Mouse (Mus musculus) liver, postnatal 0 days (tissue): ENCODE data around the gene BC107364. TPM values are rescaled to one million over a fixed set of nuclear protein-coding genes. Genes with fewer than 3 reads are reported as not detected.
"Not testable (repeated sequence)": the region's sequence is repeated elsewhere in the genome, so short reads cannot be mapped to it uniquely, and the experiment has no call there.

Source experiments
- ATAC-seq: fragments of 200-750 bp; cut with Nextera tagmentation; 2 replicates; pipeline ENCODE4 v1.8.0; 2017; ENCODE audit warnings: mild to moderate bottlenecking, moderate library complexity
- DNase-seq: peaks from one replicate; pipeline ENCODE4 v3.0.0-alpha.2; 2016
- H3K27ac ChIP-seq: fragments of 300-500 bp; sonication (generic); 2 replicates; pipeline ENCODE4 v1.5.1; 2014; ENCODE audit warnings: antibody characterized with exemption, moderate library complexity, mild to moderate bottlenecking, low read depth
- H3K27me3 ChIP-seq: fragments of 300-500 bp; sonication (generic); 2 replicates; pipeline ENCODE4 v1.6.1; 2014; ENCODE audit warnings: low read length, control low read depth, mixed read lengths; ENCODE audit not compliant: insufficient read depth
- H3K36me3 ChIP-seq: fragments of 300-500 bp; sonication (generic); replicated peaks from 2 replicates; pipeline ENCODE4 v1.6.1; 2014; ENCODE audit warnings: mild to moderate bottlenecking, control low read depth, low read length, moderate library complexity, mixed read lengths; ENCODE audit not compliant: insufficient read depth
- H3K4me1 ChIP-seq: fragments of 300-500 bp; sonication (generic); 2 replicates; pipeline ENCODE4 v1.6.1; 2014; ENCODE audit warnings: antibody characterized with exemption, mild to moderate bottlenecking, control low read depth; ENCODE audit not compliant: insufficient read depth
- H3K4me2 ChIP-seq: fragments of 300-500 bp; sonication (generic); 2 replicates; pipeline ENCODE4 v1.6.1; 2014; ENCODE audit warnings: low read depth, mild to moderate bottlenecking, low read length, moderate library complexity, mixed read lengths
- H3K4me3 ChIP-seq: fragments of 300-500 bp; sonication (generic); 2 replicates; pipeline ENCODE4 v1.5.1; 2014; ENCODE audit warnings: low read depth, low read length
- H3K9ac ChIP-seq: fragments of 300-500 bp; sonication (generic); replicated peaks from 2 replicates; pipeline ENCODE4 v1.6.1; 2014; ENCODE audit warnings: mild to moderate bottlenecking, moderate library complexity
- H3K9me3 ChIP-seq: fragments of 300-500 bp; sonication (generic); 2 replicates; pipeline ENCODE4 v1.6.1; 2016; ENCODE audit warnings: mild to moderate bottlenecking, control low read depth, low read length, mixed read lengths
- CTCF ChIP-seq: sonication (generic); IDR thresholded peaks from 2 replicates; pipeline ENCODE4 v1.5.1; 2016; ENCODE audit warnings: antibody characterized with exemption, low read depth
- EP300 ChIP-seq: IDR thresholded peaks from 2 replicates; pipeline ENCODE4 v1.6.1; 2016; ENCODE audit warnings: antibody characterized with exemption, low read depth, mild to moderate bottlenecking
- WGBS: fragments of 180-500 bp; shearing (Covaris S2); extraction: QIAGEN DNeasy Blood & Tissue Kit; methylation state at CpG from one replicate; pipeline ENCODE4 v1.1.7; 2014; ENCODE audit not compliant: insufficient replicate concordance; 5-methylcytosine and 5-hydroxymethylcytosine counted together
- polyA plus RNA-seq: library from polyadenylated mRNA; unstranded; fragments of >200 nt; fragmentation: Nextera tagmentation; extraction: Ambion mirVana; gene quantifications from 2 replicates; pipeline ENCODE4 v1.2.1, GENCODE M21; 2015

Gene BC107364
- polyA plus RNA-seq, 1 experiment from 2014 or later: not detected

DNA sequence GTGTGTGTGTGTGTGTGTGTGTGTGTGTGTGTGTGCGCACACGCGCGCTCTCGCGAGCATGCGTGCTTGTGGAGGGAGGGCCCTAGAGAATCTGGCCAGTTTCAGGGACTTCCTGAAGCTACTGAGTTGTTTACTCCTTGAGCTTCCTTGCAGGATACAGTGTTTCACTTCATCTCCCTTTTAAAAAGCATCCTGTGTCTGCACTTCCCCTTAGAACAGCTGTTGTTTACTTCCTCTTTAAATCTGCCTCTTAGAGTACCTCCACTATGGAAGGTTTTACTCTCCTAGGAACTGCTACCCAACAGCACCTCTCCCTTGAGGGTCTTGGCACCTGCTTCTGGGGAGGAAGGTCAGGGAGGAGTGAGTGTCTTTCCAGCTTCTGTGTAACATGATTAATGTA is 55.2 kb downstream of the BC107364 start:
- no peak overlapping the region for H3K4me3 ChIP-seq
- ATAC-seq: no peak
- H3K27ac ChIP-seq: no peak overlapping the region
- TF ChIP-seq CTCF: no peak
- no peak for TF ChIP-seq EP300
- H3K4me1 ChIP-seq: peaks cover 4% of the 10 kb centered on the region; the same call in 1 of the 2 replicates
- no peak for DNase-seq
- H3K4me2 ChIP-seq: no peak overlapping the region
- peaks cover 52% of the 10 kb centered on the region for H3K27me3 ChIP-seq
- no peak overlapping the region for H3K9ac ChIP-seq
- no peaks in the 10 kb centered on the region for H3K9me3 ChIP-seq
- no peaks in the 10 kb centered on the region for H3K36me3 ChIP-seq
- WGBS: 87% methylated on average over 7 of the region's 7 CpGs

DNA sequence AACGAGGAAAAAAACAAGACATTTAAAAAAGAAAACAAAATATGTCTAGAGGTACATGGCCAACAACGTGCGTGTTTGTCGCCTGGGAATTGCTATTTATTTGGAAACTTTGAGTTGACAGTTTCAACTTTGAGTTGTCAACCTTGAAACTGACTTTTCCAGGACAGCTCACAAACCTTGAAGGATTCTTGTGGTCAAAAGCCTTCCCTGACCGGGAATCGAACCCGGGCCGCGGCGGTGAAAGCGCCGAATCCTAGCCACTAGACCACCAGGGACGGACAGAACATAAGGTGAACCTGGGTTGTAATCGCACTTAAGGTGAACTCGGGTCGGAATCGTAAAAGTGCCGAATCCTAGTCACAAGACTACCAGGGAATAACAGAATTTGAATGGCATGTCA is 64.9 kb downstream of the BC107364 start:
- H3K4me1 ChIP-seq, DNase-seq, H3K9me3 ChIP-seq, H3K4me3 ChIP-seq, H3K9ac ChIP-seq, H3K36me3 ChIP-seq, H3K27ac ChIP-seq, H3K4me2 ChIP-seq, ATAC-seq: not testable (repeated sequence)
- H3K27me3 ChIP-seq: peaks cover 17% of the 10 kb centered on the region
- WGBS: no CpG with 5 or more reads among the region's 18 CpGs

Other genes starting within 250 kb of the BC107364 start
- 49.2 and 49.3 TPM in 2 replicates for gene Bola1, start 232.6 kb downstream of the BC107364 start, polyA plus RNA-seq
- gene Hist2h2ab, start 232.4 kb downstream of the BC107364 start, polyA plus RNA-seq: 0.46 TPM in 1 of 2 replicates, not detected in the other
- 9.4 and 13.8 TPM in 2 replicates for gene Hist2h2ac, start 231.4 kb downstream of the BC107364 start, polyA plus RNA-seq
- 4.1 and 4.9 TPM in 2 replicates for gene Hist2h2be, start 231.2 kb downstream of the BC107364 start, polyA plus RNA-seq
- gene Hist2h3c2, start 213.2 kb downstream of the BC107364 start, polyA plus RNA-seq: 5.0 and 8.1 TPM in 2 replicates
- 224 and 229 TPM in 2 replicates for gene Hist2h2aa2, start 212.0 kb downstream of the BC107364 start, polyA plus RNA-seq
- 107 and 123 TPM in 2 replicates for gene Hist2h2aa1, start 206.8 kb downstream of the BC107364 start, polyA plus RNA-seq
- gene Hist2h3c1, start 205.6 kb downstream of the BC107364 start, polyA plus RNA-seq: 0.78 and 1.5 TPM in 2 replicates
- 40.3 and 56.7 TPM in 2 replicates for gene Hist2h4, start 189.0 kb downstream of the BC107364 start, polyA plus RNA-seq
- gene Hist2h3b, start 183.7 kb downstream of the BC107364 start, polyA plus RNA-seq: 56.1 and 84.5 TPM in 2 replicates
- gene Hist2h2bb, start 182.6 kb downstream of the BC107364 start, polyA plus RNA-seq: 9.4 and 11.0 TPM in 2 replicates
- gene Fcgr1, start 158.3 kb downstream of the BC107364 start, polyA plus RNA-seq: 6.2 and 8.7 TPM in 2 replicates
- 19.2 and 21.8 TPM in 2 replicates for gene Hfe2, start 72.9 kb upstream of the BC107364 start, polyA plus RNA-seq
- 65.3 and 72.4 TPM in 2 replicates for gene Txnip, start 105.7 kb upstream of the BC107364 start, polyA plus RNA-seq
- gene Gm16253, start 124.7 kb upstream of the BC107364 start, polyA plus RNA-seq: not detected in 2 replicates
- gene Polr3gl, start 141.9 kb upstream of the BC107364 start, polyA plus RNA-seq: 12.9 and 14.7 TPM in 2 replicates
- gene Ankrd34a, start 144.3 kb upstream of the BC107364 start, polyA plus RNA-seq: not detected in 2 replicates
- 0.45 and 0.54 TPM in 2 replicates for gene Lix1l, start 148.8 kb upstream of the BC107364 start, polyA plus RNA-seq
- gene Rbm8a, start 177.6 kb upstream of the BC107364 start, polyA plus RNA-seq: 54.6 and 56.5 TPM in 2 replicates
- gene Pex11b, start 183.1 kb upstream of the BC107364 start, polyA plus RNA-seq: 24.1 and 24.4 TPM in 2 replicates
- gene Gm42957, start 183.2 kb upstream of the BC107364 start, polyA plus RNA-seq: not detected in 2 replicates
- gene Itga10, start 193.3 kb upstream of the BC107364 start, polyA plus RNA-seq: 0.05 and 0.07 TPM in 2 replicates
- gene Ankrd35, start 217.8 kb upstream of the BC107364 start, polyA plus RNA-seq: 0.37 and 0.45 TPM in 2 replicates
- gene Pias3, start 244.1 kb upstream of the BC107364 start, polyA plus RNA-seq: 4.6 and 5.2 TPM in 2 replicates